Mouse (Mus musculus) adrenal gland, postnatal 10 days (tissue): ENCODE measurements around the gene Ch25h. TPM values are rescaled to one million over a fixed set of nuclear protein-coding genes. Genes with fewer than 3 reads are reported as not detected.

Experiments used
- DNase-seq: peaks from one replicate; pipeline ENCODE4 v3.0.0; 2021; ENCODE audit warnings: mixed read lengths
- long read RNA-seq, 2 experiments: library from polyadenylated mRNA; stranded (forward); transcript quantifications; one replicate each; pipeline ENCODE4 v2.0.0; 2021
- total RNA-seq, 2 experiments: library from RNA; stranded (reverse); gene quantifications; 2 replicates each; pipeline ENCODE4 v1.2.3; 2021

The Ch25h gene
- under 1 TPM; 0.55 to 0.57 TPM for total RNA-seq
- long read RNA-seq, experiment 1 = 0 reads
- long read RNA-seq, experiment 2, partial matches to known transcripts = 0 of 1 reads
- long read RNA-seq, experiment 2, other reads (novel, unspliced or antisense) = 0 of 1 reads

GRCm38 (mm10) chr19:34474991-34475971, at the start of gene Ch25h:
Gene Ch25h (minus strand): TSS chr19:34475164.
- peak; percentile 49 for DNase-seq

DNA sequence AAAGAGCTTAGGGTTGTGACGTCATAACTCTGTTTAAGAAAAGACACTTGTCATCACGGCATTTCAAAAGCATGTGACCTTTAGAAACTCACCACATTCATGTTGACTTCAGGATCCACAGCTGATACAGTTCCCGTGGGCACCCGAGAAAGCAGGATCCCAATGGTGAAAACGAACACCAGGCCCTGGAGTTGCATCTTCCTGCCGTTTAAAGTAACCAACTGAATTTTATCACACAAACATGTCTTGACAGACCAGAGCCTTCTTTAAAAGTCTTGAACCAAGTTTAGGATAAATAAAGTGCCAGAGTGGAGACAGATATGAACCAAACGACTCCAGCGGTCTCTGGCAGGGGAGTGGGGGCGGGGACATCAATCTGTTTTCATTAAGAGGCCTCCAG, 49.7 kb upstream of the Ch25h start:
- no peak for DNase-seq

GRCm38 (mm10) chr19:34523106-34523725, 48.3 kb upstream of the Ch25h start:
- no peak for DNase-seq

DNA sequence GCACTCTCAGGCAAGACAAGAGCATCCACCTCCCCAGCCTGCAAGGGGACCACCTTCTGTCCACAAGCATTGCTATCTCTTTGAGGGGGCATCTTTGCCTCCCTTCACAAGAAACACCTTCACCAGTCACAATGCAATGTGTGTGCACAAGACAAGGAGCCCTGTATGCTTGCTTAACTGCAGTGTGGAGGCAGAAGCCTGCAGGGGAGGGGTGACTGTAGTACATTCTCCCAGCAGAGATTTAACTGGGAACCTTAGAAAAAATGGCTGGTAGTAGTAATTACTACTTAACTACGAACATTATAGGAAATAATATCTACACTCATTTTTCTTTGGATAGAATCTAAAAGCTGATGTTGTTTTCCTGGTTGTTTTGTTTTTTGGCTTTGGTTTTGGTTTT, 47.0 kb upstream of the Ch25h start:
- no peak for DNase-seq

GRCm38 (mm10) chr19:34521361-34521760, 46.4 kb upstream of the Ch25h start:
- no peak for DNase-seq

DNA sequence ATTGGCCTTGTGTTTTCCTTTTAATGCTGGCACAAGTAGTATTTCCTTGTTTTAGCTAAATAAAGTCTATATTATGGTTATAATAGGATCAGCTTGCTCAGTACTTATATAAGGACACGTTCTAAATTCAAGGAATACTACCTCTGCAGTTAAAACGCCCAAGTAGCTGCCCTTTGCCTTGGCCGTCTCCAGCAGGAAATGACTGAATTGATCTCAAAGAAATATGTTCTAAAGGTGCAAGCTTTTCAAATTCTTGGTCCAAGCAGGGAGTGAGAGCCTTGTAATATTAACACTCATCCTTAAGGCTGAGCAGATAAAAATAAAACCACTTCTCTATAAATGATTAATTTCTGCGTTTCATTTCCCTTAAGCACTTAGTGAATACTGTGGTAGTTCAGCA, 45.1 kb upstream of the Ch25h start:
- DNase-seq = no peak

GRCm38 (mm10) chr19:34519646-34520045, 44.7 kb upstream of the Ch25h start:
- DNase-seq = peak; percentile 41

- peak; percentile 69 for DNase-seq
These were observed 43.8 kb upstream of the Ch25h start for GRCm38 (mm10) chr19:34518786-34519185.

DNA sequence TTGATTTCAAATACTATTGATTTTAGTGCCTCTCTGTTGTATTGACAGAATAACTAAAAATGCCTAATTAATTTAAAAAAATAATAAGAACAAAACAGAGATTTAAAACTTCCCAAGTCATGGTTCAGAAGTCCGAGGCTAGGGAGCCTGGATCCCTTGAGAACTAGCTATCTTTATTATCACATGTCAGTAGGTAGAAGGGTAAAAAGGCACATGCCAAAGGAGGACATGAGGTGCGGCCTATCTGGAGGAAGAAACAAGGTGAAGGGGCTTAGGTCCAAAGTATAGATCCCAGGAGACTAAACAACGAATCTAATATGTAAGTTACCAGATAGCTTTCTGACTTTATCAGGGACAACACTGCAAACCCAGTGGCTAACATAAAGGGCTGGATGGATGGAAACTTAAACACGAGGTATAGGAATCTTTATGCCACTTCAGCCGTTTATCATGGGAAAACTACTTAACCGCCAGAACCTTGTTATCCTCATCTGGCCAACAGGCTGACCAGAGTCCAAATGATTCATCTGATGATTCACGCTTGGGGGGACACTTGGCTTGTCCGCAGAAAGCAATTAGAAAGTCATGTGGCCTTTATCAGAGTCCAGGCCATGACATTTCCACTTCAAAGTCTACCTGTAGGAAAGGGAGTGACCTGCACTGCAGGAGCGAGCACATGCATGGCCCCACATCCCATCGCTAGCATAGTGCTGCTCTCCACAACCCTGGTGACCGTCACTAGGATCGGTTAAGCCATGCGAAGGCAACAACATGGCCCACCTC, 43.0 kb upstream of the Ch25h start:
- peak; percentile 70 for DNase-seq

GRCm38 (mm10) chr19:34517197-34517596, 42.2 kb upstream of the Ch25h start:
- DNase-seq = peak; percentile 44

- no peak for DNase-seq
These were observed 41.4 kb upstream of the Ch25h start for GRCm38 (mm10) chr19:34516346-34516745.

- DNase-seq = peak; percentile 32
These were observed 40.7 kb upstream of the Ch25h start for GRCm38 (mm10) chr19:34515681-34516080.

DNA sequence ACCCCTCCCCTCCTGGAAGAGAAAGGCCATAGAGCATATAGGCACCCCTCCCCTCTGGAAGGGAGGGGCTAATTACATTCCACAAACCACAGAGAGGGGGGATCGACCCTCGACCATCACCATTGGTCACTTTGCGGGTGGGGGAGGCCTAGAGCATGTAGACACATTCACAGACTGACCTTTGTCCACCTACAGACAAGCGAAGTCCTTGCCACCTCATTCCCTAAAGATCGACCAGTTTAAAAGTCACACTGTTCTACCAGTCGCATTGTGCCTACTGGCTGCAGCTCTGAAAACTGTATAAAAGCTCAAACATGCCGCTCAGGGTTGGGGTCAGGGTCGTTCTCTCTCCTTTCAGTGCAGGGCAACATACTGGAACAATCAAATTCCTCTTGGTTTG, 36.6 kb upstream of the Ch25h start:
- DNase-seq = peak; percentile 51

DNA sequence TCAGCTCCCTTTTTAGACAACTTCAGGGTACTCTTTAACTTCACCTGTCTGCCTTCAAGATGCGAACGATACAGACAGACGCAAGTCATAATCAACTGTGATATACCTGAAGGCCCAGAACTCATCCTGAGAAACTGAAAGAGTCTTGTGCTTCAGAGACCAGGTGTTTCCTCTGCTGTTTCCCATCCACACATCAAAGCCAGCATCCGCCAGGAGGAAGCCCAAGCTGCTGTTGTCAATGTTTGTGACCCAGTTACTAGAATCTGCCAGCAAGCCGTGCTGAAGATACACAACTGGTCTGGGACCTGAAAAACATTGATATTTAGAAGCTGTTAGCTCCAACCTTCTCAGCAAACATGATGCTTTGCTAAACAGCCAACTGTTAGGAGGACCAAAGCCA, 35.8 kb upstream of the Ch25h start:
- DNase-seq = no peak

DNA sequence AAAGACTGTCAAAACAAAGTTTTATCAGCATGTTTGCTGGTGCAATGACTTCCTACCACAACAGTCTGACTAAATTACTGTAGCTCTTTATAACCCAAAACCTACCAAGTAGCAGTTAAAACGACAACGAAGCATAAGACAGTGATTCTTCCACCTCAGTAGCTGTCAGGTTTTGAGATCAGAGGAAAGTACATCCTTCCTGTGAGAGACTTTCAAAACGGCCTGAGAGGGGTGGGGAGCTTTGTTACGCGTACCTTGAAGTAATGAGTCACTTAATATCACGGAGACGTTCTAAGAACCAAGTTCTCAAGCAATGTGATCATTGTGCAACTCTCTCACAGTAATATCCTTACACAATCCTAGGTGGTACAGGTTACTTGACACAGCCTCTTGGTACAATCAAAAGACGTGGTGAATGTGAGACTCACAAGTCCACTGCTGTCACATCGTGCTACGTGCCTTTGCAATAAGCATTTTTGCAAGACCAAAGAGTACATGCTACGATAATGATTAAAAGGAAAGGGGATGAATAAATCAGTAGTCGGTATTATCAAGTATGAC, 30.3 kb upstream of the Ch25h start:
- DNase-seq = no peak

- DNase-seq = peak; percentile 82
These were observed 25.8 kb upstream of the Ch25h start for GRCm38 (mm10) chr19:34500763-34501162.

DNA sequence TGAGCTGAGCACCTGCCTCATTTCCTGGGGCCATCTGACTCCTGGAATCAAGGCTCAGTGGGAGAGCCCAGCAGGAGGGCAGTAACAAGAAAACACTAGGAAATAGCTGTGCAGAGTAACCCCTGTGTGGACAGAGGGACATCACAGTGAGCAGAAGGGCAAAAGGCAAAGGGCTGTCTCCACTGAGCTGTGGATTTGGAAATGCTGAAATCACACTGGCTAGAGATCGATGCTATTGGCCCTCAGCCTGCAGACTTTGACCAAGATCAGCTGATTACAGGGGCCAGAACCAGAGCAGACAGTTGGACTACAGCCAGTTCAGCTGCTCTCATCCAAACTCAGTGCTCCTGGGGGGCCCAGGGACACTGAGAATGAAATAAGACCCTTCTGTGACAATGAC, 21.4 kb upstream of the Ch25h start:
- peak; percentile 33 for DNase-seq

GRCm38 (mm10) chr19:34493859-34494258, 18.9 kb upstream of the Ch25h start:
- DNase-seq = no peak

GRCm38 (mm10) chr19:34483547-34483946, 8.6 kb upstream of the Ch25h start:
- DNase-seq = peak; percentile 69

GRCm38 (mm10) chr19:34474228-34474990, 555 bp downstream of the Ch25h start:
- peak; percentile 9 for DNase-seq

DNA sequence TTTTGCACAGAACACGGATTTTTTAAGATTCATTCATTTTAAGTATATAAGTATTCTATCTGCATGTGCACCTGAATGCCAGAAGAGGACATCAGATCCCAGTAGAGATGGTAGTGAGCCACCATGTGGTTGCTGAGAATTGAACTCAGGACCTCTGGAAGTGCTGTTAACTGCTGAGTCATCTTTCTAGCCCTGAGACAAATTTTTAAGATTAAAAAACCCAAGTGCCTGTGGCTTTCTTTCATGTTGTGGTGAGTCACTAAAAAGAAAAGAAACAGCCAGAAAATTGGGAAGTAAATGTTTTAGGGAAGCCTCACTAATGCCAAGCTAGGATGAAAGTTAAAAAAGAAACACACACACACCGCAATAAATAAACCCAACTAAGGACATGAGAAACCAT, 3.3 kb downstream of the Ch25h start:
- no peak for DNase-seq
